ENCODE assay signal across 10 mouse cellular contexts in genomic region chr5:122585546-122585945, GRCm38 (mm10). TPM values are rescaled to one million over a fixed set of nuclear protein-coding genes. Genes with fewer than 3 reads are reported as not detected.
DNase-seq lines count a peak whose midpoint lies in the region; ATAC-seq lines count a peak whose summit lies in the region.
"Had no signal": no experiment of that assay in that cellular context is flagged by ENCODE, and none has a peak within 500 bp of the region (broad histone marks: within the 10 kb centered on the region; RNA-seq: fewer than 3 reads in every experiment).

No protein-coding gene starts in this region.

- no peak overlapping the region for H3K9ac ChIP-seq in heart, embryonic 13.5 days
- H3K9ac ChIP-seq: heart, embryonic 15.5 days; liver, postnatal 0 days had no signal

- no peaks in the 10 kb centered on the region for H3K27me3 ChIP-seq in heart, embryonic 13.5 days (replicated peaks)
- H3K27me3 ChIP-seq: heart, embryonic 15.5 days had no signal

- H3K27ac ChIP-seq in heart, embryonic 13.5 days (replicated peaks), result 0 out of 2 replicates have a peak overlapping the region, but pooled peaks have one; percentile 32
- H3K27ac ChIP-seq: heart, embryonic 15.5 days had no signal

- no peak overlapping the region for H3K4me3 ChIP-seq in heart, embryonic 13.5 days
- H3K4me3 ChIP-seq: heart, embryonic 15.5 days had no signal

- no peak for DNase-seq in heart, postnatal 4 days
- DNase-seq in brain, embryonic 18.5 days (ENCODE audit: low read depth, low spot score), result peak; percentile 6
- peak; percentile 61 to 85 for DNase-seq in frontal cortex, postnatal 36 days (ENCODE audit: low spot score in 2 of 2)
- peak; percentile 35 for DNase-seq in lung, postnatal 36 days
- no peak for DNase-seq in urinary bladder, postnatal 4 days (ENCODE audit: low spot score in 2 of 2)
- no peak for DNase-seq in urinary bladder, postnatal 10 days (ENCODE audit: low spot score)
- DNase-seq: liver, postnatal 0 days had no signal

- no peak overlapping the region for H3K4me2 ChIP-seq in heart, embryonic 13.5 days
- H3K4me2 ChIP-seq: heart, embryonic 15.5 days had no signal

- 64% methylated on average over 9 of the region's 9 CpGs for WGBS in heart, embryonic 13.5 days

- H3K4me1 ChIP-seq in heart, embryonic 13.5 days, result peaks cover 9% of the 10 kb centered on the region

- ATAC-seq in heart, embryonic 13.5 days (ENCODE audit: extremely low read depth, insufficient number of reproducible peaks, low FRiP score, low TSS enrichment), result no peak
- ATAC-seq: intestine, postnatal 0 days; liver, postnatal 0 days had no signal

- H3K36me3 ChIP-seq in heart, embryonic 13.5 days, result peaks cover 46% of the 10 kb centered on the region

- H3K9me3 ChIP-seq in heart, embryonic 13.5 days, result 0 out of 2 replicates have a peak, but pooled peaks cover 3% of the 10 kb centered on the region
- H3K9me3 ChIP-seq: heart, embryonic 15.5 days had no signal

RNA-seq across cellular contexts. Expression of gene Ift81, which starts 28.8 kb away (rescaled TPM):
- polyA plus RNA-seq in heart, embryonic 13.5 days (2015; fragmentation: Nextera tagmentation; extraction: Ambion mirVana), result 23.8 and 30.7 TPM in 2 replicates
- total RNA-seq in heart, postnatal 4 days (2021), result 10 to 100 TPM; 37.2 to 45.3 TPM

RNA-seq across cellular contexts. Expression of gene P2rx7, which starts 58.2 kb away (rescaled TPM):
- polyA plus RNA-seq in heart, embryonic 13.5 days (2015; fragmentation: Nextera tagmentation; extraction: Ambion mirVana), result 1.3 and 1.6 TPM in 2 replicates
- 1 to 10 TPM; 3.1 to 3.5 TPM for total RNA-seq in heart, postnatal 4 days (2021)

Comparison
In these comparisons a context has a peak if more than half of its experiments do, and no peak if none do; other contexts are left out.
1. DNase-seq: peak in brain, embryonic 18.5 days (single experiment), frontal cortex, postnatal 36 days (2 of 2) and lung, postnatal 36 days (single experiment); none in heart, postnatal 4 days (single experiment), urinary bladder, postnatal 4 days (0 of 2) and urinary bladder, postnatal 10 days (single experiment).